Mouse (Mus musculus) fat pad, adult 2 months (tissue): Measurements from ENCODE around the gene Cand1.
A peak's percentile ranks its signal among the peaks of the same experiment; 100 is the strongest.

Experiments
- DNase-seq: peaks from one replicate; pipeline ENCODE4 v3.0.0-alpha.2; 2011; ENCODE audit warnings: low read depth, low spot score; ENCODE audit errors: extremely low read depth

Cand1 gene

GRCm38 (mm10) chr10:119239969-119240721, at the start of gene Cand1:
TSS of gene Cand1 (minus strand) at chr10:119240055.
- DNase-seq, result peak; percentile 86

GRCm38 (mm10) chr10:119278871-119279270, 39.0 kb upstream of the Cand1 start:
- DNase-seq, result no peak

- no peak for DNase-seq
Observed at GRCm38 (mm10) chr10:119274333-119274732, 34.5 kb upstream of the Cand1 start.

GRCm38 (mm10) chr10:119272536-119272935, 32.7 kb upstream of the Cand1 start:
- DNase-seq, result no peak

- no peak for DNase-seq
Observed at GRCm38 (mm10) chr10:119272005-119272404, 32.1 kb upstream of the Cand1 start.

- DNase-seq, result no peak
Observed at GRCm38 (mm10) chr10:119271101-119271500, 31.2 kb upstream of the Cand1 start.

GRCm38 (mm10) chr10:119270384-119270985, 30.6 kb upstream of the Cand1 start:
- DNase-seq, result no peak

GRCm38 (mm10) chr10:119264761-119265160, 24.9 kb upstream of the Cand1 start:
- no peak for DNase-seq

GRCm38 (mm10) chr10:119262821-119263220, 23.0 kb upstream of the Cand1 start:
- DNase-seq, result no peak

- DNase-seq, result no peak
Observed at GRCm38 (mm10) chr10:119257876-119258275, 18.0 kb upstream of the Cand1 start.

- no peak for DNase-seq
Observed at GRCm38 (mm10) chr10:119244146-119244545, 4.3 kb upstream of the Cand1 start.

- DNase-seq, result no peak
Observed at GRCm38 (mm10) chr10:119240722-119241089, 851 bp upstream of the Cand1 start.

GRCm38 (mm10) chr10:119239633-119239968, 254 bp downstream of the Cand1 start:
- no peak for DNase-seq

- no peak for DNase-seq
Observed at GRCm38 (mm10) chr10:119238985-119239631, 747 bp downstream of the Cand1 start.

GRCm38 (mm10) chr10:119231526-119231925, 8.3 kb downstream of the Cand1 start:
- DNase-seq, result no peak

- no peak for DNase-seq
Observed at GRCm38 (mm10) chr10:119230703-119231102, 9.2 kb downstream of the Cand1 start.

- no peak for DNase-seq
Observed at GRCm38 (mm10) chr10:119230074-119230669, 9.7 kb downstream of the Cand1 start.

GRCm38 (mm10) chr10:119223686-119224085, 16.2 kb downstream of the Cand1 start:
- no peak for DNase-seq

- DNase-seq, result no peak
Observed at GRCm38 (mm10) chr10:119221631-119222030, 18.2 kb downstream of the Cand1 start.

- DNase-seq, result no peak
Observed at GRCm38 (mm10) chr10:119219415-119219814, 20.4 kb downstream of the Cand1 start.

GRCm38 (mm10) chr10:119218274-119219080, 21.4 kb downstream of the Cand1 start:
- DNase-seq, result no peak
